Mouse (Mus musculus): ENCODE results near the gene F2rl2. TPM values are rescaled to one million over a fixed set of nuclear protein-coding genes. Genes with fewer than 3 reads are reported as not detected.

Gene F2rl2
- polyA plus RNA-seq, 1 experiment = 11.8 TPM

GRCm38 (mm10) chr13:95696120-95696653 is 466 bp upstream of the F2rl2 start:
- H3K4me1 ChIP-seq (ENCODE audit: control insufficient read depth, insufficient read depth, insufficient read length) = no peaks in the 10 kb centered on the region; the same call in 1 of the 2 replicates
- no peak for TF ChIP-seq POLR2A (IDR thresholded peaks at IDR 0.05; ENCODE audit: low read depth, low read length)
- no peak overlapping the region for H3K4me3 ChIP-seq (ENCODE audit: extremely low read depth, insufficient read depth, insufficient read length)
- 94% methylated on average over 9 of the region's 9 CpGs for WGBS
- H3K36me3 ChIP-seq (ENCODE audit: control insufficient read depth, insufficient read depth, low read length) = no peaks in the 10 kb centered on the region
- H3K27ac ChIP-seq (ENCODE audit: insufficient read depth, low read length) = no peak overlapping the region
- no peak for DNase-seq (ENCODE audit: low read depth in 1 of 2, low spot score in 2 of 2)
- no peaks in the 10 kb centered on the region for H3K27me3 ChIP-seq (ENCODE audit: control insufficient read depth, insufficient read depth, low read length)

GRCm38 (mm10) chr13:95697874-95698273 is 1.2 kb downstream of the F2rl2 start:
- Histone ChIP-seq H3K36me3 (ENCODE audit: control insufficient read depth, insufficient read depth, low read length) (no peaks in the 10 kb centered on the region), H3K4me1 (ENCODE audit: control insufficient read depth, insufficient read depth, insufficient read length) (no peaks in the 10 kb centered on the region; the same call in 1 of the 2 replicates), H3K27ac (ENCODE audit: insufficient read depth, low read length) (no peak overlapping the region), H3K4me3 (ENCODE audit: extremely low read depth, insufficient read depth, insufficient read length) (no peak overlapping the region), H3K27me3 (ENCODE audit: control insufficient read depth, insufficient read depth, low read length) (no peaks in the 10 kb centered on the region)
- no peak for DNase-seq (ENCODE audit: low read depth in 1 of 2, low spot score in 2 of 2)
- TF ChIP-seq CTCF (IDR thresholded peaks at IDR 0.05; ENCODE audit: extremely low read depth, insufficient read depth, insufficient read length, insufficient replicate concordance) = no peak
- no peak for TF ChIP-seq POLR2A (IDR thresholded peaks at IDR 0.05; ENCODE audit: low read depth, low read length)
- 20% methylated on average over 6 of the region's 6 CpGs for WGBS

DNA sequence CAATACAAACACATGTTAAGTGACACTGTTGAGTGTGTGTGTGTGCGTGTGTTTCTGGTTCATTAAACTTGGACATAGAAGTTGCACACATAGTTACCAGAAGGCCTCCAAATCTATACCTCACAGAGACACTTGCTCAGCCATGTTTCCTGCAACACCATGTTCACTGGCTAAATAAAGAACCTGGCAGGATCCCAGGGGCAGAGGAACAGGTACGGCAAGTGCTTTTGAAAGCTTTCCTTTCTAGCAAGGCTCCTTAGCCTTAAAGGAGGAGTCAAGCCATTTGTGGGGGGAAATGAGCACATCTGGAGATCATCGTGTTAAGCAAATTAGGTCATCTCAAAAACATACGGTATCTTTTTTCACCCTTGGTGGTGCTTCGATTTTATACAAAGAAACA is 6.7 kb downstream of the F2rl2 start:
- DNase-seq (ENCODE audit: low read depth in 1 of 2, low spot score in 2 of 2) = no peak
- Histone ChIP-seq H3K27ac (ENCODE audit: insufficient read depth, low read length) (no peak overlapping the region), H3K27me3 (ENCODE audit: control insufficient read depth, insufficient read depth, low read length) (no peaks in the 10 kb centered on the region), H3K4me1 (ENCODE audit: control insufficient read depth, insufficient read depth, insufficient read length) (no peaks in the 10 kb centered on the region), H3K4me3 (ENCODE audit: extremely low read depth, insufficient read depth, insufficient read length) (no peak overlapping the region), H3K36me3 (ENCODE audit: control insufficient read depth, insufficient read depth, low read length) (no peaks in the 10 kb centered on the region)
- WGBS = 70% methylated on average over 5 of the region's 5 CpGs
- TF ChIP-seq POLR2A (IDR thresholded peaks at IDR 0.05; ENCODE audit: low read depth, low read length) = no peak
- no peak for TF ChIP-seq CTCF (IDR thresholded peaks at IDR 0.05; ENCODE audit: extremely low read depth, insufficient read depth, insufficient read length, insufficient replicate concordance)

- H3K36me3 ChIP-seq (ENCODE audit: control insufficient read depth, insufficient read depth, low read length) = no peaks in the 10 kb centered on the region
- no peak for TF ChIP-seq POLR2A (IDR thresholded peaks at IDR 0.05; ENCODE audit: low read depth, low read length)
- no peak for TF ChIP-seq CTCF (IDR thresholded peaks at IDR 0.05; ENCODE audit: extremely low read depth, insufficient read depth, insufficient read length, insufficient replicate concordance)
- WGBS = 95% methylated on average over 6 of the region's 6 CpGs
Observed at GRCm38 (mm10) chr13:95705589-95705988, 8.9 kb downstream of the F2rl2 start.

DNA sequence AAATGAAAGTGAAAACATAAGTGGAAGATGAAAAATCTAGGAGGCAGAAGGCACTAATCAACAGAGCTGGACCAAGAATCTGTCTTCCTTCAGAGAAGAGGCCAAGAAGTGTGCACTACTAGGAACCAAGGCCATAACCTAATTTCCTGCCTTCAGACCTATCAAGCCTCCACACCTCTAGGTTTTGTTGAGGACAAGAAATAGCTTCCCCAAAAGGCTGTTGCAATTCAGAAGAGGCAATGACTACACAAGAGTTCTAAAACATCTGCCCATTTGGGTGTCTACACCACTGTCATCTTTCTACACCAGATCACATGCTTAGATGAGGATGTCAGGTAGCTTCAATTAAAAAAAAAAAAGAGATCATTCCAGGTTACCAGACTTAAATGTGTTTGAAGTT is 15.4 kb downstream of the F2rl2 start:
- Histone ChIP-seq H3K4me3 (ENCODE audit: extremely low read depth, insufficient read depth, insufficient read length) (no peak overlapping the region), H3K4me1 (ENCODE audit: control insufficient read depth, insufficient read depth, insufficient read length) (peaks cover 3% of the 10 kb centered on the region; the same call in 1 of the 2 replicates), H3K36me3 (ENCODE audit: control insufficient read depth, insufficient read depth, low read length) (no peaks in the 10 kb centered on the region)

More at GRCm38 (mm10) chr13:95705589-95705988, 8.9 kb downstream of the F2rl2 start:
- no peaks in the 10 kb centered on the region for H3K4me1 ChIP-seq (ENCODE audit: control insufficient read depth, insufficient read depth, insufficient read length)
- H3K27ac ChIP-seq (ENCODE audit: insufficient read depth, low read length) = no peak overlapping the region
- no peaks in the 10 kb centered on the region for H3K27me3 ChIP-seq (ENCODE audit: control insufficient read depth, insufficient read depth, low read length)
- no peak for DNase-seq (ENCODE audit: low read depth in 1 of 2, low spot score in 2 of 2)
- H3K4me3 ChIP-seq (ENCODE audit: extremely low read depth, insufficient read depth, insufficient read length) = no peak overlapping the region

DNA sequence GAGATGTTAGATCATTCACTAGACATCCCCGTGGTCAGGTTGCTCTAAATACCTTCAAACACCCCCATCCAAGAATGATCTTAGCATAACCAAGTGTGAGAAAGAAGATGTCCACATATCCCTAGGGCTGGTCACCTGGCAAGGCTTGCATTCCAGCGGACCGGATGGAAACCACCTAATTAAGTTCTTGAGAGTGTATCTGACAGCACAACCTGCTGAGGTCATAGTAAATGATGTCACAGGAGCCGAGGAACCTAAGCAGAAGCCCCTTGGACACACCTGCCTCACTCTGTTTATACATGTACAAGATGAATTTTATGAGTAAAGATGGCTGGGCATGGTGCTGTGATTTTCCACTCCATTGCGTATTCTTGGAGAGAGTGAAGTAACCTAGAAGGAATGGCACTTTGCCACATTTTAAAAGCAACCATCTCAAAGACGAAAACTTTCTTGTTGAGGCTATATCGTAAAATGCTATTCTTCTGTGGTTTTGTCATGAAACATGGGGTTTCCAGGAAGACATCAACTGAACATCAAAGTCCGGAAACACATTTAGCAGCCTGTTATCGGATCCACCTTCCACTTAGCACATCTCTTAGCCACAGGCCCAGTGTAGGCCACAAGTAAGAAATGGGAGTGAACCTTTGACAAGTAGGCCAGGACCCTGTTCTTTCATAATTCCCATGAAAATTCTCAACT is 16.1 kb downstream of the F2rl2 start:
- no peak for TF ChIP-seq CTCF (IDR thresholded peaks at IDR 0.05; ENCODE audit: extremely low read depth, insufficient read depth, insufficient read length, insufficient replicate concordance)
- TF ChIP-seq POLR2A (IDR thresholded peaks at IDR 0.05; ENCODE audit: low read depth, low read length) = no peak
- peak overlapping the region; percentile 42 for H3K27ac ChIP-seq (ENCODE audit: insufficient read depth, low read length)
- peak in 1 of 2 experiments; percentile 51 for DNase-seq (ENCODE audit: low read depth in 1 of 2, low spot score in 2 of 2)
- no peaks in the 10 kb centered on the region for H3K36me3 ChIP-seq (ENCODE audit: control insufficient read depth, insufficient read depth, low read length)
- peaks cover 3% of the 10 kb centered on the region; the same call in 1 of the 2 replicates for H3K4me1 ChIP-seq (ENCODE audit: control insufficient read depth, insufficient read depth, insufficient read length)
- H3K4me3 ChIP-seq (ENCODE audit: extremely low read depth, insufficient read depth, insufficient read length) = no peak overlapping the region
- WGBS = 79% methylated on average over 9 of the region's 9 CpGs
- H3K27me3 ChIP-seq (ENCODE audit: control insufficient read depth, insufficient read depth, low read length) = no peaks in the 10 kb centered on the region

More for the DNA sequence above, 15.4 kb downstream of the F2rl2 start:
- DNase-seq (ENCODE audit: low read depth in 1 of 2, low spot score in 2 of 2) = no peak
- Histone ChIP-seq H3K27ac (ENCODE audit: insufficient read depth, low read length) (no peak overlapping the region), H3K27me3 (ENCODE audit: control insufficient read depth, insufficient read depth, low read length) (no peaks in the 10 kb centered on the region)
- no peak for TF ChIP-seq CTCF (IDR thresholded peaks at IDR 0.05; ENCODE audit: extremely low read depth, insufficient read depth, insufficient read length, insufficient replicate concordance)
- no peak for TF ChIP-seq POLR2A (IDR thresholded peaks at IDR 0.05; ENCODE audit: low read depth, low read length)
